Mouse (Mus musculus): ENCODE measurements around the gene Tnfrsf19. TPM values are rescaled to one million over a fixed set of nuclear protein-coding genes. Genes with fewer than 3 reads are reported as not detected.
A peak's percentile ranks its signal among the peaks of the same experiment; 100 is the strongest.

Gene Tnfrsf19
- 4.7 and 5.1 TPM in 2 replicates for polyA plus RNA-seq (2015; fragmentation: Nextera tagmentation; extraction: Ambion mirVana)

DNA sequence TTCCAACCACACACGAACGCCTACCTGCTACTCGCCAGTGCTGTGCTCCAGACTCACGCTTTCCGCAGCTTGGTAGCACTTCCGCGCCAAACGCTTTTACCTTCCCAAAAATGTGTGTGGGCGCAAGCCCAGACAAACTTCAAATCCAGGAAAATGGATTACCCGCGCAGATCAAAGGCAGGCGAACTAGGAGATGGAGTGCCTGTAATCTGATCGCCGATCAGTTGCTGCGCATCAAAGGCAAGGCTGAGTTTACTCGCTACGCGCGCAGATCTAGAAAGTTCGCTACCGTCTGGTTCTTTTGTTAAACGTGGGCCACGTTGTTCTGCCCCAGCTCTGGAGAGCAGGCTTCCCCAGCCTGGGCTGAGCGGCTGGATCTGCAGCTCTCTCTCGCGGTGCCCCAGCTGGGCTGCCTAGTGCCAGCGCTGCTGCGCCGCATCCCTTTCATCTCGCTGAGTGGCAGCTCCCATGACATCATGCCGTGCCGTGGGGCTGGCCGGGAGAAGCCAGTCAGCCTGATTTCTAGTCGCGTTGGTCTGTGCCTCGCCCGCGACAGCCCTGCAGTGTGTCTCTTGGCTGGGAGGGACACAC, at the start of gene Tnfrsf19:
TSS of gene Tnfrsf19 (minus strand) at position 400 of the 591 bp plus-strand sequence.
- Histone ChIP-seq H3K9me3 (replicated peaks; ENCODE audit: control insufficient read depth, low read length) (no peaks in the 10 kb centered on the region), H3K36me3 (ENCODE audit: control insufficient read depth, insufficient read depth) (no peaks in the 10 kb centered on the region), H3K9ac (ENCODE audit: low read depth, low read length) (peak within 1 kb of the TSS; percentile 37), H3K4me2 (ENCODE audit: low read depth, low read length) (peak within 1 kb of the TSS; percentile 63), H3K4me3 (ENCODE audit: low read depth, low read length) (peak within 1 kb of the TSS; percentile 55), H3K27me3 (ENCODE audit: control insufficient read depth, insufficient read depth, low read depth, low read length) (peaks cover 21% of the 10 kb centered on the region), H3K27ac (ENCODE audit: low read length) (peak within 1 kb of the TSS; percentile 44), H3K4me1 (ENCODE audit: control insufficient read depth, low read depth, low read length) (no peaks in the 10 kb centered on the region)
- WGBS (ENCODE audit: insufficient replicate concordance): under 1% methylated on average over 38 of the region's 38 CpGs
- ATAC-seq (ENCODE audit: low read depth): peak; percentile 71

DNA sequence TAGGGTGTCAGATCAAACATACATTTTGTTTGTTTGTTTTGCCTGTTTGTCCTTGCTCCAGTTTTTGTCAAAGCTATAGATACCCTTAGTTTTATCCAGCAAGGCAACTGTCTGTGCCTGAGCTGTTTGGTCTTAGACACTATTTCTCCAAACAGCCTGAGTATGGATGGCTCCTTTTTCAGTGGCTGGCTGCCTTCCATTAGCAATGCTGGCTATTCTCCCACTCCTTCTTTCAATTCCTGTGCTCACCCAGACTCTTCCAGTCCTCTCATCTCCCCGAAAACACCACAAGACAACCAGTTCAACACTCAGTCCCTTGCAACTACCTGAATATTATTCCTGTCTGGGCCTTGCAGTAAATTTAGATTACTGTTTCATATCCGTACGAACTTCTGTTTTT, 45.8 kb upstream of the Tnfrsf19 start:
- Histone ChIP-seq H3K9ac (ENCODE audit: low read depth, low read length) (no peak overlapping the region), H3K27me3 (ENCODE audit: control insufficient read depth, insufficient read depth, low read depth, low read length) (no peaks in the 10 kb centered on the region), H3K27ac (ENCODE audit: low read length) (no peak overlapping the region), H3K36me3 (ENCODE audit: control insufficient read depth, insufficient read depth) (no peaks in the 10 kb centered on the region), H3K4me2 (ENCODE audit: low read depth, low read length) (no peak overlapping the region), H3K4me1 (ENCODE audit: control insufficient read depth, low read depth, low read length) (no peaks in the 10 kb centered on the region), H3K9me3 (replicated peaks; ENCODE audit: control insufficient read depth, low read length) (no peaks in the 10 kb centered on the region), H3K4me3 (ENCODE audit: low read depth, low read length) (no peak overlapping the region)
- 67% methylated on average over 3 of the region's 3 CpGs for WGBS (ENCODE audit: insufficient replicate concordance)
- no peak for ATAC-seq (ENCODE audit: low read depth)

- H3K36me3 ChIP-seq (ENCODE audit: control insufficient read depth, insufficient read depth): no peaks in the 10 kb centered on the region
- ATAC-seq (ENCODE audit: low read depth): no peak
- no peak overlapping the region for H3K4me2 ChIP-seq (ENCODE audit: low read depth, low read length)
- H3K27ac ChIP-seq (ENCODE audit: low read length): no peak overlapping the region
- no peak overlapping the region for H3K4me3 ChIP-seq (ENCODE audit: low read depth, low read length)
- WGBS (ENCODE audit: insufficient replicate concordance): 64% methylated on average over 5 of the region's 5 CpGs
- no peaks in the 10 kb centered on the region for H3K27me3 ChIP-seq (ENCODE audit: control insufficient read depth, insufficient read depth, low read depth, low read length)
- H3K9ac ChIP-seq (ENCODE audit: low read depth, low read length): no peak overlapping the region
- no peaks in the 10 kb centered on the region for H3K9me3 ChIP-seq (replicated peaks; ENCODE audit: control insufficient read depth, low read length)
- no peaks in the 10 kb centered on the region for H3K4me1 ChIP-seq (ENCODE audit: control insufficient read depth, low read depth, low read length)
These were observed 44.7 kb upstream of the Tnfrsf19 start for GRCm38 (mm10) chr14:61090955-61091354.

DNA sequence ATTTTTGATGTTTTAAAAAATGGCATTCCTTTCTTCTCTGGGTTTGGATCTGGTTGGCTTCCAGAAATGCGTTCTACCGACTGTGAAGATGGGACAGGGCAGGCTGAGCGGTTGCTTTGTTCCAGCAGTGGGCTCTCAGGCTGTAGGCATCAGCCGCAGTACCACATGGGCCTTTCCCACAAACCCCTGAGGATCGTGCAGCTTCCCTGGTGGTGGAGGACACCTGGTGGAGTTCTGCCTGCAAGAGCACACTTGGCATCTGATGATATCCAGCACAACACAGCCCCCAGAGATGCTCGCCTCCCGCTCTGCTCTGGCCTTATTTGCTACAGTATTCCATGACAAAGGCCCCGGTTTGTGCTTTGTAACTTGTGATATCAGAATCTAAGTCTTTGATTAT, 41.9 kb upstream of the Tnfrsf19 start:
- Histone ChIP-seq H3K9ac (ENCODE audit: low read depth, low read length) (no peak overlapping the region), H3K27me3 (ENCODE audit: control insufficient read depth, insufficient read depth, low read depth, low read length) (no peaks in the 10 kb centered on the region), H3K4me3 (ENCODE audit: low read depth, low read length) (no peak overlapping the region), H3K27ac (ENCODE audit: low read length) (no peak overlapping the region), H3K4me2 (ENCODE audit: low read depth, low read length) (no peak overlapping the region), H3K9me3 (replicated peaks; ENCODE audit: control insufficient read depth, low read length) (no peaks in the 10 kb centered on the region), H3K36me3 (ENCODE audit: control insufficient read depth, insufficient read depth) (no peaks in the 10 kb centered on the region), H3K4me1 (ENCODE audit: control insufficient read depth, low read depth, low read length) (no peaks in the 10 kb centered on the region)
- WGBS (ENCODE audit: insufficient replicate concordance): 60% methylated on average over 8 of the region's 8 CpGs
- ATAC-seq (ENCODE audit: low read depth): no peak

DNA sequence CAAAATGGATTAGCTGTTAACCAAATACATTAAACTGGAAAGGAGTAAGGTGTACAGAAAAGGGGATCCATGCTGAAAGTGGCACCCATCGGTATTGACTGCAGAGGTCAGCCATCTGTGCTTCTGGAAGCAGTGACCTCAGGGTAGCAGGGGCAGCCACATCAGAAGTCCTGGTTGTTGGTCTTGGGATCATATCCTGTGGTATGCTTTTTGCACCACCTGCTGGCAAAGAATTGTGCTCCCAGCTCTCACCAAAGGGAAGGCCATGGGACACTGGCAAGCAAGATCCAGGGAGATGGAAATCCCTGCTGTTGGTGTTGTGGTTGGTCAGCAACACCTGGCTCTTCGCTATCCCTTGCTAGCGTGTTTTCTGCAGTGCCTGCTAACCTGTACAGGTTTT, 39.0 kb upstream of the Tnfrsf19 start:
- Histone ChIP-seq H3K27ac (ENCODE audit: low read length) (no peak overlapping the region), H3K36me3 (ENCODE audit: control insufficient read depth, insufficient read depth) (no peaks in the 10 kb centered on the region), H3K9ac (ENCODE audit: low read depth, low read length) (no peak overlapping the region), H3K27me3 (ENCODE audit: control insufficient read depth, insufficient read depth, low read depth, low read length) (no peaks in the 10 kb centered on the region), H3K9me3 (replicated peaks; ENCODE audit: control insufficient read depth, low read length) (no peaks in the 10 kb centered on the region), H3K4me1 (ENCODE audit: control insufficient read depth, low read depth, low read length) (no peaks in the 10 kb centered on the region), H3K4me3 (ENCODE audit: low read depth, low read length) (no peak overlapping the region), H3K4me2 (ENCODE audit: low read depth, low read length) (no peak overlapping the region)
- 39% methylated on average over 3 of the region's 3 CpGs for WGBS (ENCODE audit: insufficient replicate concordance)
- ATAC-seq (ENCODE audit: low read depth): 0 out of 2 replicates have a peak, but pooled peaks have one; percentile 30

GRCm38 (mm10) chr14:61069555-61069954, 23.3 kb upstream of the Tnfrsf19 start:
- Histone ChIP-seq H3K27me3 (ENCODE audit: control insufficient read depth, insufficient read depth, low read depth, low read length) (no peaks in the 10 kb centered on the region), H3K36me3 (ENCODE audit: control insufficient read depth, insufficient read depth) (no peaks in the 10 kb centered on the region), H3K4me2 (ENCODE audit: low read depth, low read length) (no peak overlapping the region), H3K9ac (ENCODE audit: low read depth, low read length) (no peak overlapping the region), H3K4me3 (ENCODE audit: low read depth, low read length) (no peak overlapping the region), H3K9me3 (replicated peaks; ENCODE audit: control insufficient read depth, low read length) (no peaks in the 10 kb centered on the region), H3K27ac (ENCODE audit: low read length) (no peak overlapping the region), H3K4me1 (ENCODE audit: control insufficient read depth, low read depth, low read length) (no peaks in the 10 kb centered on the region)
- 26% methylated on average over 1 of the region's 1 CpGs for WGBS (ENCODE audit: insufficient replicate concordance)
- peak; percentile 64 for ATAC-seq (ENCODE audit: low read depth)

DNA sequence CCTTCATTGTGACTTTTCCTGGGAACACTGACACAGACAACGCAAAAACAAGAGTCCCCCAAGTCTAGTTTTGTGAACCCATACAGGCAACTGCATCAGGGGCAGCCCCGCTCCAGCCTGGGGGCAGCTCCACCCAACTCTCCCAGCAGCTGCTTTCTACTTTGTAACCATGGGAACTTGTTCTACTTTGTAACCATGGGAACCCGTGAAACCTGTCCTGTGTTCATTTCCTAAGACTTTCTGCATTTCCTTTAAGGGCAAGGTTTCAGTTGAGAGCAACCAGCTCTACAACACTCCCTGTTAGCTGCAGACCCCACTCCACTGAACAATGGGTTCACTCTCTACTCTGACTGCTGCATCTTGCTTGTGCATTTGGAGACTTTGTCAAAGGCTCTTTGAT, 15.4 kb upstream of the Tnfrsf19 start:
- Histone ChIP-seq H3K27ac (ENCODE audit: low read length) (no peak overlapping the region), H3K4me3 (ENCODE audit: low read depth, low read length) (no peak overlapping the region), H3K9me3 (replicated peaks; ENCODE audit: control insufficient read depth, low read length) (no peaks in the 10 kb centered on the region), H3K4me1 (ENCODE audit: control insufficient read depth, low read depth, low read length) (no peaks in the 10 kb centered on the region), H3K36me3 (ENCODE audit: control insufficient read depth, insufficient read depth) (no peaks in the 10 kb centered on the region), H3K27me3 (ENCODE audit: control insufficient read depth, insufficient read depth, low read depth, low read length) (peaks cover 9% of the 10 kb centered on the region), H3K9ac (ENCODE audit: low read depth, low read length) (no peak overlapping the region), H3K4me2 (ENCODE audit: low read depth, low read length) (no peak overlapping the region)
- ATAC-seq (ENCODE audit: low read depth): no peak
- WGBS (ENCODE audit: insufficient replicate concordance): 41% methylated on average over 3 of the region's 3 CpGs

GRCm38 (mm10) chr14:61059316-61059945, 13.1 kb upstream of the Tnfrsf19 start:
- Histone ChIP-seq H3K36me3 (ENCODE audit: control insufficient read depth, insufficient read depth) (no peaks in the 10 kb centered on the region), H3K9me3 (replicated peaks; ENCODE audit: control insufficient read depth, low read length) (no peaks in the 10 kb centered on the region), H3K4me1 (ENCODE audit: control insufficient read depth, low read depth, low read length) (no peaks in the 10 kb centered on the region), H3K9ac (ENCODE audit: low read depth, low read length) (no peak overlapping the region), H3K4me3 (ENCODE audit: low read depth, low read length) (no peak overlapping the region), H3K27ac (ENCODE audit: low read length) (no peak overlapping the region), H3K27me3 (ENCODE audit: control insufficient read depth, insufficient read depth, low read depth, low read length) (peaks cover 14% of the 10 kb centered on the region), H3K4me2 (ENCODE audit: low read depth, low read length) (no peak overlapping the region)
- 65% methylated on average over 9 of the region's 9 CpGs for WGBS (ENCODE audit: insufficient replicate concordance)
- ATAC-seq (ENCODE audit: low read depth): no peak

DNA sequence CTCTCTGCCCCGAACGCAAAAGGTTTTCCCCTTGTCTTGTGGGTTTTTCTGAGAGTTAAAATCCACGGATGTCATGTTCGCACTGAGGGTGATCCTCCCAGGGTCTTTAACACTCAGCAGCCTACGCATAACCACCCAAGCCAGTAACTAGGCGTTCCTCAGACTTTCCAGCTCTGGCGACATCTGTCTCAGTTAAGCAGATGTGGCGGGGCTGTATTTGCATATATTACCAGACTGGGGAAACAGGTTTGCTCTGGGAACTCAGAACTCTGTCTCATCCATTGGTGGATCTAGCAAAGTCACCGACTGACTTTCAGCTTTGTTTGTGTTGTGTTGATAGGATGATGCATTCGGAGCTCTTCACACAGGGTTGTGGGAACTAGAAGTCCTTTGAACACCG, 10.7 kb upstream of the Tnfrsf19 start:
- H3K9ac ChIP-seq (ENCODE audit: low read depth, low read length): no peak overlapping the region
- no peaks in the 10 kb centered on the region for H3K9me3 ChIP-seq (replicated peaks; ENCODE audit: control insufficient read depth, low read length)
- H3K4me3 ChIP-seq (ENCODE audit: low read depth, low read length): no peak overlapping the region
- no peaks in the 10 kb centered on the region for H3K36me3 ChIP-seq (ENCODE audit: control insufficient read depth, insufficient read depth)
- no peaks in the 10 kb centered on the region for H3K4me1 ChIP-seq (ENCODE audit: control insufficient read depth, low read depth, low read length)
- H3K27me3 ChIP-seq (ENCODE audit: control insufficient read depth, insufficient read depth, low read depth, low read length): peaks cover 14% of the 10 kb centered on the region
- no peak overlapping the region for H3K27ac ChIP-seq (ENCODE audit: low read length)
- ATAC-seq (ENCODE audit: low read depth): no peak
- peak overlapping the region; percentile 35 for H3K4me2 ChIP-seq (ENCODE audit: low read depth, low read length)
- 4% methylated on average over 11 of the region's 11 CpGs for WGBS (ENCODE audit: insufficient replicate concordance)
